Mouse (Mus musculus) forebrain, embryonic 12.5 days (tissue): ENCODE data around the gene Aknad1. TPM values are rescaled to one million over a fixed set of nuclear protein-coding genes. Genes with fewer than 3 reads are reported as not detected.
A peak's percentile ranks its signal among the peaks of the same experiment; 100 is the strongest.

ENCODE experiments used
- ATAC-seq: fragments of 200-750 bp; cut with Nextera tagmentation; 2 replicates; pipeline ENCODE4 v1.8.0; 2017; ENCODE audit warnings: moderate TSS enrichment; ENCODE audit not compliant: low FRiP score
- H3K27ac ChIP-seq: fragments of 300-500 bp; sonication (generic); 2 replicates; pipeline ENCODE4 v1.5.1; 2016; ENCODE audit warnings: mild to moderate bottlenecking
- H3K27me3 ChIP-seq: fragments of 300-500 bp; sonication (generic); 2 replicates; pipeline ENCODE4 v1.6.1; 2016; ENCODE audit warnings: mild to moderate bottlenecking
- H3K36me3 ChIP-seq: fragments of 300-500 bp; sonication (generic); replicated peaks from 2 replicates; pipeline ENCODE4 v1.6.1; 2016; ENCODE audit warnings: mild to moderate bottlenecking
- H3K4me1 ChIP-seq: fragments of 300-500 bp; sonication (generic); 2 replicates; pipeline ENCODE4 v1.6.1; 2016
- H3K4me2 ChIP-seq: fragments of 300-500 bp; sonication (generic); 2 replicates; pipeline ENCODE4 v1.6.1; 2016; ENCODE audit warnings: mild to moderate bottlenecking, moderate library complexity
- H3K4me3 ChIP-seq: fragments of 300-500 bp; sonication (generic); replicated peaks from 2 replicates; pipeline ENCODE4 v1.5.1; 2016; ENCODE audit warnings: mild to moderate bottlenecking
- H3K9ac ChIP-seq: fragments of 300-500 bp; sonication (generic); 2 replicates; pipeline ENCODE4 v1.6.1; 2016; ENCODE audit warnings: mild to moderate bottlenecking
- H3K9me3 ChIP-seq: fragments of 300-500 bp; sonication (generic); 2 replicates; pipeline ENCODE4 v1.6.1; 2016
- WGBS: fragments of 180-500 bp; shearing (Covaris S2); methylation state at CpG from one replicate; pipeline ENCODE4 v1.1.7; 2016; 5-methylcytosine and 5-hydroxymethylcytosine counted together
- polyA plus RNA-seq: library from polyadenylated mRNA; unstranded; fragments of >200 nt; fragmentation: Nextera tagmentation; extraction: Ambion mirVana; gene quantifications from 2 replicates; pipeline ENCODE4 v1.2.1, GENCODE M21; 2016

Aknad1 gene
- polyA plus RNA-seq, 1 experiment from 2014 or later = not detected

- peaks cover 29% of the 10 kb centered on the region for H3K4me1 ChIP-seq
- peaks cover 4% of the 10 kb centered on the region; the same call in 1 of the 2 replicates for H3K36me3 ChIP-seq
- H3K4me3 ChIP-seq = peak overlapping the region; percentile 71; the same call in 1 of the 2 replicates
- peak overlapping the region; percentile 66 for H3K4me2 ChIP-seq
- H3K9ac ChIP-seq = no peak overlapping the region
- no peak overlapping the region for H3K27ac ChIP-seq
- 83% methylated on average over 3 of the region's 3 CpGs for WGBS
- ATAC-seq = no peak
- no peaks in the 10 kb centered on the region for H3K27me3 ChIP-seq
- H3K9me3 ChIP-seq = no peaks in the 10 kb centered on the region
Observed at GRCm38 (mm10) chr3:108719761-108720160, 19.7 kb upstream of the Aknad1 start.

- no peaks in the 10 kb centered on the region for H3K27me3 ChIP-seq
- H3K9me3 ChIP-seq = no peaks in the 10 kb centered on the region
- H3K4me3 ChIP-seq = peak overlapping the region; percentile 71
- peak overlapping the region; percentile 89 for H3K9ac ChIP-seq
- peak overlapping the region; percentile 66 for H3K4me2 ChIP-seq
- WGBS = under 1% methylated on average over 44 of the region's 44 CpGs
- peak overlapping the region; percentile 93 for H3K27ac ChIP-seq
- no peak; the same call in 1 of the 2 replicates for ATAC-seq
- peaks cover 29% of the 10 kb centered on the region for H3K4me1 ChIP-seq
- no peaks in the 10 kb centered on the region for H3K36me3 ChIP-seq
Observed at GRCm38 (mm10) chr3:108721076-108721991, 18.1 kb upstream of the Aknad1 start.

- 2% methylated on average over 51 of the region's 53 CpGs for WGBS
- H3K4me3 ChIP-seq = peak within 1 kb of the TSS; percentile 71
- peak within 1 kb of the TSS; percentile 93 for H3K27ac ChIP-seq
- H3K4me1 ChIP-seq = peaks cover 29% of the 10 kb centered on the region
- no peaks in the 10 kb centered on the region for H3K27me3 ChIP-seq
- peak; percentile 99 for ATAC-seq
- H3K9me3 ChIP-seq = no peaks in the 10 kb centered on the region
- H3K36me3 ChIP-seq = no peaks in the 10 kb centered on the region
- peak within 1 kb of the TSS; percentile 89 for H3K9ac ChIP-seq
- H3K4me2 ChIP-seq = peak within 1 kb of the TSS; percentile 66
Observed at GRCm38 (mm10) chr3:108722036-108722872, 17.2 kb upstream of the Aknad1 start, which contains the start of gene Gpsm2. Gene Gpsm2 (minus strand): TSS chr3:108722309.

DNA sequence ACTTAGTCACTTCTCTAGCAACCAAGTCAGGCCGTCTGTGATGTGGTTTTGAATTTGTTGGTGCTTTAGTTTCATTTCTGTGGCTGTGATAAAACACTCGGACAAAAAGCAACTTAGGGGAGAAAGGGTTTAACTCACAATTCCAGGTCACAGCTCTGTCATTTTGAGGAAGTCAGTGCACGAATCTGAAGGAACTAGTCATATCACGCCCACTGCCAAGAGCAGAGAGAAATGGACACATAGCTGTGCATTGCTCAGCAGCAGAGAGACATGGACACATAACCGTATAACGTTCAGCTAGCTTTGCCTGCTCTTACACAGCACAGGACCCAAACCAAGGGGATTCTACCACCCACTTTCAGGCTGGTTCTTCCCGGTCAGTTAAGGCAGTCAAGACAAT lies 13.0 kb upstream of the Aknad1 start:
- H3K27ac ChIP-seq = no peak overlapping the region
- no peaks in the 10 kb centered on the region for H3K36me3 ChIP-seq
- no peak overlapping the region for H3K4me2 ChIP-seq
- H3K9me3 ChIP-seq = no peaks in the 10 kb centered on the region
- no peak overlapping the region for H3K4me3 ChIP-seq
- H3K4me1 ChIP-seq = peaks cover 8% of the 10 kb centered on the region
- no peak for ATAC-seq
- no peaks in the 10 kb centered on the region for H3K27me3 ChIP-seq
- H3K9ac ChIP-seq = no peak overlapping the region
- 92% methylated on average over 7 of the region's 7 CpGs for WGBS

DNA sequence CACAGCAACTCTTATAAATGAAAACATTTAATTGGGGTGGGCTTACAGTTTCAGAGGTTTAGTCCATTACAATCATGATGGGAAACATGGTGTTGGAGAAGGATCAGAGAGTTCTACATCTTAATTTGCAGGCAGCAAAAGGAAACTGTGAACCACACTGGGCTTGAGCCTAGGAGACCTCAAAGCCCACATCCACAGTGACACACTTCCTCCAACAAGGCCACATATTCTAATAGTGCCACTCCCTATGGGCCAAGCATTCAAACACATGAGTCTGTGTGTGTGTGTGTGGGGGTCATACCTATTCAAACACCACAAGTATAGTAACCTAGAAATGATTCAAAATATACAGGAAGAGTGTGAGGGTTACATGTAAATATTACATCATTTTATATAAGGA lies 12.1 kb upstream of the Aknad1 start:
- Histone ChIP-seq H3K27ac (no peak overlapping the region), H3K27me3 (no peaks in the 10 kb centered on the region), H3K9ac (no peak overlapping the region), H3K4me1 (peaks cover 8% of the 10 kb centered on the region), H3K9me3 (no peaks in the 10 kb centered on the region), H3K36me3 (no peaks in the 10 kb centered on the region), H3K4me3 (no peak overlapping the region), H3K4me2 (no peak overlapping the region)
- no peak for ATAC-seq

GRCm38 (mm10) chr3:108727776-108728175 lies 11.7 kb upstream of the Aknad1 start:
- H3K9me3 ChIP-seq = no peaks in the 10 kb centered on the region
- no peak for ATAC-seq
- no peak overlapping the region for H3K9ac ChIP-seq
- H3K4me2 ChIP-seq = no peak overlapping the region
- no peak overlapping the region for H3K4me3 ChIP-seq
- H3K27me3 ChIP-seq = no peaks in the 10 kb centered on the region
- 94% methylated on average over 3 of the region's 3 CpGs for WGBS
- H3K4me1 ChIP-seq = peaks cover 4% of the 10 kb centered on the region
- no peaks in the 10 kb centered on the region for H3K36me3 ChIP-seq
- H3K27ac ChIP-seq = no peak overlapping the region

- Histone ChIP-seq H3K36me3 (no peaks in the 10 kb centered on the region), H3K9me3 (no peaks in the 10 kb centered on the region), H3K9ac (no peak overlapping the region), H3K4me1 (no peaks in the 10 kb centered on the region), H3K4me3 (no peak overlapping the region), H3K27me3 (no peaks in the 10 kb centered on the region), H3K27ac (no peak overlapping the region), H3K4me2 (no peak overlapping the region)
- no peak for ATAC-seq
- WGBS = 40% methylated on average over 12 of the region's 12 CpGs
Observed at GRCm38 (mm10) chr3:108730316-108730715, 9.1 kb upstream of the Aknad1 start.

DNA sequence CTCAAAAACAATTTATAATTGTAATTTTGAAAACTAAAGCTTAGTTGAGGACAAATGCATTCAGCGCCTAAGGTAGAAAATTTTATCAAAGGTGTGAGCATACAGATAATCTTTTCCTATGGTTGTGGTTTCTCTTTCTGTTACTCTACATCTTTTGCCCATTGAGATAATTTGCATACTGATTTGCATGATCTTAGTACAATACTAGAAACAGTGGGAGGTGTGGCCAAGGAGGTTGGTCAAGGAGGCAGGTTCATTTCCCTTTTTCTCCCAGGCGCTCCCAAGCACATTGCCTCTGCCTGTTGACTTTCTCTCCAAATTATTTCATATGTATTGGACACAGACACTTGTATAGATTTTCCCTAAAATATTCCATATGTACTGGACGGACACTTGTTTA lies 1.7 kb upstream of the Aknad1 start:
- 87% methylated on average over 3 of the region's 3 CpGs for WGBS
- no peak for ATAC-seq
- H3K27me3 ChIP-seq = no peaks in the 10 kb centered on the region
- no peaks in the 10 kb centered on the region for H3K4me1 ChIP-seq
- H3K4me3 ChIP-seq = no peak overlapping the region
- no peaks in the 10 kb centered on the region for H3K9me3 ChIP-seq
- no peak overlapping the region for H3K9ac ChIP-seq
- H3K27ac ChIP-seq = no peak overlapping the region
- no peaks in the 10 kb centered on the region for H3K36me3 ChIP-seq
- H3K4me2 ChIP-seq = no peak overlapping the region

- no peak overlapping the region for H3K27ac ChIP-seq
- H3K27me3 ChIP-seq = no peaks in the 10 kb centered on the region
- no peaks in the 10 kb centered on the region for H3K36me3 ChIP-seq
- 79% methylated on average over 4 of the region's 4 CpGs for WGBS
- H3K4me2 ChIP-seq = no peak overlapping the region
- H3K9me3 ChIP-seq = no peaks in the 10 kb centered on the region
- H3K4me3 ChIP-seq = no peak overlapping the region
- no peak overlapping the region for H3K9ac ChIP-seq
- ATAC-seq = no peak
- no peaks in the 10 kb centered on the region for H3K4me1 ChIP-seq
Observed at GRCm38 (mm10) chr3:108744060-108744459, 4.6 kb downstream of the Aknad1 start.

- Histone ChIP-seq H3K4me2 (no peak overlapping the region), H3K4me3 (no peak overlapping the region), H3K9me3 (no peaks in the 10 kb centered on the region), H3K27ac (no peak overlapping the region), H3K4me1 (no peaks in the 10 kb centered on the region), H3K27me3 (no peaks in the 10 kb centered on the region), H3K36me3 (no peaks in the 10 kb centered on the region), H3K9ac (no peak overlapping the region)
- 75% methylated on average over 6 of the region's 6 CpGs for WGBS
- no peak for ATAC-seq
Observed at GRCm38 (mm10) chr3:108751061-108751460, 11.6 kb downstream of the Aknad1 start.

DNA sequence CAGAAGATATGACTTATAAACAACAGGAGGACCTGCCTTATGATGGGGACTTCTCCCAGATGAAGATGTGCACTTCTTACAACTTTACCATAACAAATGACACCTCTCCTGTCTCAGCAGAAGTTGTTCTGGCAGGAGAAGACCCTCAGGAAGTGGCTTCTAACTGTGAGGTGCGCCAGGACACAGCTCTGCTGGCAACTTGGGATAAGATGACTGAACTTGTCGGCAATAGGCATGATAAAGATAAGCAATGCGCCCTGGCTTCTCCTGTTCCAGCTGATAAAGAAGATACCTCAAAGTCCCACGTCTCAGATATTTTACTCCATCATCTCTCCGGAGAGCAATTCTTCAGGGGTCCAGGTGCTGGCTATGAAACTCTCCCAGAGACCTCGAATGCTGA lies 12.2 kb downstream of the Aknad1 start:
- Histone ChIP-seq H3K9me3 (no peaks in the 10 kb centered on the region), H3K4me1 (no peaks in the 10 kb centered on the region), H3K4me2 (no peak overlapping the region), H3K9ac (no peak overlapping the region), H3K4me3 (no peak overlapping the region), H3K27ac (no peak overlapping the region), H3K27me3 (no peaks in the 10 kb centered on the region), H3K36me3 (no peaks in the 10 kb centered on the region)
- ATAC-seq = no peak
- WGBS = 88% methylated on average over 6 of the region's 6 CpGs

GRCm38 (mm10) chr3:108754541-108754940 lies 15.1 kb downstream of the Aknad1 start:
- Histone ChIP-seq H3K4me1 (no peaks in the 10 kb centered on the region), H3K9me3 (no peaks in the 10 kb centered on the region), H3K9ac (no peak overlapping the region), H3K4me2 (no peak overlapping the region), H3K27ac (no peak overlapping the region), H3K36me3 (no peaks in the 10 kb centered on the region), H3K4me3 (no peak overlapping the region), H3K27me3 (no peaks in the 10 kb centered on the region)
- 84% methylated on average over 1 of the region's 1 CpGs for WGBS
- ATAC-seq = no peak
